Mouse (Mus musculus) liver, embryonic 14.5 days (tissue): ENCODE results near the gene Arpc3. TPM values are rescaled to one million over a fixed set of nuclear protein-coding genes. Genes with fewer than 3 reads are reported as not detected.
A peak's percentile ranks its signal among the peaks of the same experiment; 100 is the strongest.

Experiments used
- ATAC-seq: fragments of 200-750 bp; cut with Nextera tagmentation; 2 replicates; pipeline ENCODE4 v1.8.0; 2017; ENCODE audit warnings: moderate number of reproducible peaks, mild to moderate bottlenecking, moderate library complexity; ENCODE audit not compliant: insufficient read depth
- DNase-seq, 3 experiments: peaks; one replicate each; pipeline ENCODE4 v3.0.0-alpha.2; 2012 to 2013; ENCODE audit warnings: low read depth in 3 of 3, low spot score in 3 of 3
- H3K27ac ChIP-seq: fragments of 300-500 bp; sonication (generic); 2 replicates; pipeline ENCODE4 v1.5.1; 2014; ENCODE audit warnings: moderate library complexity, mild to moderate bottlenecking, control low read depth, inconsistent platforms
- H3K27me3 ChIP-seq: fragments of 300-500 bp; sonication (generic); 2 replicates; pipeline ENCODE4 v1.6.1; 2014; ENCODE audit warnings: mild to moderate bottlenecking, low read length, moderate library complexity; ENCODE audit not compliant: control insufficient read depth, insufficient read depth
- H3K36me3 ChIP-seq: fragments of 300-500 bp; sonication (generic); replicated peaks from 2 replicates; pipeline ENCODE4 v1.6.1; 2014; ENCODE audit warnings: low read depth; ENCODE audit not compliant: control insufficient read depth, insufficient read depth
- H3K4me1 ChIP-seq, 2 experiments: fragments of 200-500 bp in 1 of 2; fragments of 300-500 bp in 1 of 2; sonication (generic) in 1 of 2; replicated peaks; 2 replicates each; pipeline ENCODE4 v1.6.1; 2012 to 2014; ENCODE audit warnings: antibody characterized with exemption in 1 of 2, inconsistent platforms in 1 of 2, low read length in 1 of 2; ENCODE audit not compliant: control insufficient read depth in 2 of 2, insufficient read depth in 2 of 2
- H3K4me2 ChIP-seq: fragments of 300-500 bp; sonication (generic); 2 replicates; pipeline ENCODE4 v1.6.1; 2014; ENCODE audit warnings: low read depth, mild to moderate bottlenecking, control low read depth, moderate library complexity
- H3K4me3 ChIP-seq, 2 experiments: fragments of 200-500 bp in 1 of 2; fragments of 300-500 bp in 1 of 2; sonication (generic) in 1 of 2; 2 replicates each; pipeline ENCODE4 v1.5.1; 2012 to 2014; ENCODE audit warnings: low read depth in 2 of 2, low read length in 2 of 2, mild to moderate bottlenecking in 2 of 2, control low read depth in 1 of 2, inconsistent platforms in 1 of 2, moderate library complexity in 1 of 2; ENCODE audit not compliant: insufficient read depth in 1 of 2
- H3K9ac ChIP-seq: fragments of 300-500 bp; sonication (generic); replicated peaks from 2 replicates; pipeline ENCODE4 v1.6.1; 2014; ENCODE audit warnings: mild to moderate bottlenecking, control low read depth, moderate library complexity
- H3K9me3 ChIP-seq: fragments of 300-500 bp; sonication (generic); 2 replicates; pipeline ENCODE4 v1.6.1; 2016; ENCODE audit warnings: low read length, mixed read lengths; ENCODE audit not compliant: control insufficient read depth
- CTCF ChIP-seq: IDR thresholded peaks from 2 replicates; pipeline ENCODE4 v1.5.1; 2016; ENCODE audit warnings: antibody characterized with exemption, low read depth, control low read depth
- EP300 ChIP-seq: IDR thresholded peaks from 2 replicates; pipeline ENCODE4 v1.6.1; 2016; ENCODE audit warnings: antibody characterized with exemption, low read depth
- WGBS: fragments of 180-500 bp; shearing (Covaris S2); extraction: QIAGEN DNeasy Blood & Tissue Kit; methylation state at CpG from one replicate; pipeline ENCODE4 v1.1.7; 2014; ENCODE audit not compliant: insufficient replicate concordance; 5-methylcytosine and 5-hydroxymethylcytosine counted together
- polyA plus RNA-seq, 2 experiments: library from polyadenylated mRNA; depleted of rRNA in 1 of 2; stranded (reverse) in 1 of 2; unstranded in 1 of 2; fragments of >200 nt; fragmentation: Nextera tagmentation in 1 of 2; extraction: Ambion mirVana in 1 of 2; gene quantifications; 2 replicates each; pipeline versions ENCODE4 v1.2.1 to v1.2.3; 2012 to 2014

The Arpc3 gene
- polyA plus RNA-seq, 2 experiments = 36.3 to 180 TPM

- no peak overlapping the region for H3K27ac ChIP-seq
- no peak overlapping the region for H3K4me2 ChIP-seq
- H3K9ac ChIP-seq = no peak overlapping the region
- TF ChIP-seq CTCF (peak; percentile 45), EP300 (no peak)
- ATAC-seq (no peak), DNase-seq (no peak)
- H3K4me3 ChIP-seq = no peak overlapping the region
- WGBS = 81% methylated on average over 4 of the region's 4 CpGs
- no peaks in the 10 kb centered on the region for H3K9me3 ChIP-seq
- H3K27me3 ChIP-seq = no peaks in the 10 kb centered on the region
- H3K4me1 ChIP-seq = no peaks in the 10 kb centered on the region
- H3K36me3 ChIP-seq = peaks cover 77% of the 10 kb centered on the region
Measured at GRCm38 (mm10) chr5:122434541-122434940, 42.9 kb downstream of the Arpc3 start.

GRCm38 (mm10) chr5:122439400-122440094 is 47.9 kb downstream of the Arpc3 start:
- ATAC-seq (no peak), DNase-seq (no peak)
- no peak overlapping the region for H3K4me2 ChIP-seq
- TF ChIP-seq EP300 = no peak
- no peak for TF ChIP-seq CTCF
- H3K4me1 ChIP-seq = no peaks in the 10 kb centered on the region
- no peak overlapping the region for H3K4me3 ChIP-seq
- WGBS = 86% methylated on average over 19 of the region's 19 CpGs
- H3K27ac ChIP-seq = no peak overlapping the region
- H3K27me3 ChIP-seq = no peaks in the 10 kb centered on the region
- H3K9me3 ChIP-seq = no peaks in the 10 kb centered on the region
- peaks cover 68% of the 10 kb centered on the region for H3K36me3 ChIP-seq
- no peak overlapping the region for H3K9ac ChIP-seq

GRCm38 (mm10) chr5:122440095-122440630 is 48.5 kb downstream of the Arpc3 start:
- H3K4me3 ChIP-seq = no peak overlapping the region
- no peak overlapping the region for H3K27ac ChIP-seq
- H3K9ac ChIP-seq = no peak overlapping the region
- no peak overlapping the region for H3K4me2 ChIP-seq
- H3K4me1 ChIP-seq = no peaks in the 10 kb centered on the region
- DNase-seq = no peak
- WGBS = 89% methylated on average over 12 of the region's 12 CpGs
- H3K27me3 ChIP-seq = no peaks in the 10 kb centered on the region
- no peaks in the 10 kb centered on the region for H3K9me3 ChIP-seq
- no peak for TF ChIP-seq CTCF
- TF ChIP-seq EP300 = no peak
- peaks cover 66% of the 10 kb centered on the region for H3K36me3 ChIP-seq
- ATAC-seq = no peak

GRCm38 (mm10) chr5:122444492-122444891 is 52.8 kb downstream of the Arpc3 start:
- peaks cover 33% of the 10 kb centered on the region for H3K36me3 ChIP-seq
- no peak for DNase-seq
- TF ChIP-seq EP300 = no peak
- no peak for TF ChIP-seq CTCF

GRCm38 (mm10) chr5:122445051-122445610 is 53.5 kb downstream of the Arpc3 start:
- no peak overlapping the region for H3K9ac ChIP-seq
- no peak overlapping the region for H3K27ac ChIP-seq
- no peak overlapping the region for H3K4me3 ChIP-seq
- no peaks in the 10 kb centered on the region for H3K4me1 ChIP-seq
- TF ChIP-seq CTCF (no peak), EP300 (no peak)
- peaks cover 29% of the 10 kb centered on the region for H3K36me3 ChIP-seq
- WGBS = 77% methylated on average over 11 of the region's 11 CpGs
- no peak for DNase-seq
- H3K27me3 ChIP-seq = no peaks in the 10 kb centered on the region
- H3K9me3 ChIP-seq = no peaks in the 10 kb centered on the region
- no peak overlapping the region for H3K4me2 ChIP-seq
- ATAC-seq = no peak

More at GRCm38 (mm10) chr5:122444492-122444891, 52.8 kb downstream of the Arpc3 start:
- H3K27ac ChIP-seq = no peak overlapping the region
- H3K4me3 ChIP-seq = no peak overlapping the region
- ATAC-seq = no peak
- no peaks in the 10 kb centered on the region for H3K4me1 ChIP-seq
- no peak overlapping the region for H3K9ac ChIP-seq
- 89% methylated on average over 10 of the region's 10 CpGs for WGBS
- no peak overlapping the region for H3K4me2 ChIP-seq
- H3K27me3 ChIP-seq = no peaks in the 10 kb centered on the region
- no peaks in the 10 kb centered on the region for H3K9me3 ChIP-seq
